20 mouse cellular contexts compared by ENCODE assay signal in the genomic region with DNA sequence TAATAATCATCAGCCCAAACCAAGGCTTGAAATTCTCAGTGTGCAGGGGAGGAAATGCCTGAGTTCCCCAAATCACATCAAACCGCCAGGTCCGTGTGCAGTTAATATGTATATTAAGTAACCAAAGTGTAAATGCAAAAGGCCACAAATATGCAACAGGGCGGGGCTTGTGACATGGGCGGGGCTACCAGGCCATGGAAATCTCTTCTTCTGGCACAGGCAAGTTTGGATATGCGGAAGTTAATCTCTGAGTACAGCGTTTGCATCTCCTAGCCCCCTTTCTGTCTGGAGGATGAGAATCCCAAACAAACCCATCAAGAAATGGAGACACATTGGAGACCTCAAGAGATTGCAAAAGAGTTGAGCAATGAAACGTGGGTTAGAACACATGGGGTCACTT.
"Had no signal": no experiment of that assay in that cellular context is flagged by ENCODE, and none has a peak within 500 bp of the region (broad histone marks: within the 10 kb centered on the region; RNA-seq: fewer than 3 reads in every experiment).

No protein-coding gene starts in this region.

- DNase-seq: liver, postnatal 0 days; lung, adult 2 months; lung, postnatal 14 days; lung, postnatal 36 days; right cerebral cortex, postnatal 14 days; thymus, adult 18-20 months; thymus, postnatal 14 days; thymus, postnatal 36 days had no signal

- H3K4me3 ChIP-seq: liver, embryonic 15.5 days; lung, embryonic 15.5 days; megakaryocyte, embryonic 14.5 days; midbrain, embryonic 13.5 days; myocyte; neural tube, embryonic 13.5 days; neural tube, embryonic 15.5 days; stomach, embryonic 15.5 days had no signal

- H3K9ac ChIP-seq: liver, embryonic 15.5 days; liver, postnatal 0 days; lung, embryonic 15.5 days; midbrain, embryonic 13.5 days; neural tube, embryonic 13.5 days; neural tube, embryonic 15.5 days; stomach, embryonic 15.5 days had no signal

- ATAC-seq: liver, postnatal 0 days; lung, postnatal 0 days; midbrain, embryonic 13.5 days; midbrain, embryonic 16.5 days had no signal

- H3K27ac ChIP-seq: liver, embryonic 15.5 days; lung, embryonic 15.5 days; macrophage; midbrain, embryonic 13.5 days; neural tube, embryonic 13.5 days; neural tube, embryonic 15.5 days; stomach, embryonic 15.5 days had no signal

- H3K36me3 ChIP-seq: liver, embryonic 15.5 days; lung, embryonic 15.5 days; midbrain, embryonic 13.5 days; neural tube, embryonic 15.5 days; stomach, embryonic 15.5 days had no signal

- H3K27me3 ChIP-seq: lung, embryonic 15.5 days; midbrain, embryonic 13.5 days; neural tube, embryonic 13.5 days; neural tube, embryonic 15.5 days; stomach, embryonic 15.5 days had no signal

- H3K4me2 ChIP-seq: liver, embryonic 15.5 days; lung, embryonic 15.5 days; midbrain, embryonic 11.5 days; midbrain, embryonic 13.5 days; neural tube, embryonic 13.5 days; neural tube, embryonic 15.5 days; stomach, embryonic 15.5 days had no signal

- H3K9me3 ChIP-seq: liver, embryonic 15.5 days; lung, embryonic 15.5 days; megakaryocyte, embryonic 14.5 days; midbrain, embryonic 13.5 days; neural tube, embryonic 13.5 days; neural tube, embryonic 15.5 days; stomach, embryonic 15.5 days had no signal
